Mouse (Mus musculus) stomach, embryonic 14.5 days (tissue): ENCODE measurements around the gene Prnd. TPM values are rescaled to one million over a fixed set of nuclear protein-coding genes. Genes with fewer than 3 reads are reported as not detected.
A peak's percentile ranks its signal among the peaks of the same experiment; 100 is the strongest.

ENCODE experiments used
- ATAC-seq: fragments of 200-750 bp; cut with Nextera tagmentation; 2 replicates; pipeline ENCODE4 v1.8.0; 2017; ENCODE audit warnings: low read depth, moderate TSS enrichment; ENCODE audit not compliant: insufficient number of reproducible peaks, insufficient read depth, low FRiP score
- H3K27ac ChIP-seq: fragments of 300-500 bp; sonication (generic); 2 replicates; pipeline ENCODE4 v1.5.1; 2014; ENCODE audit warnings: mild to moderate bottlenecking, low read length, moderate library complexity, mixed read lengths
- H3K27me3 ChIP-seq: fragments of 300-500 bp; sonication (generic); 2 replicates; pipeline ENCODE4 v1.6.1; 2014; ENCODE audit warnings: low read length, control low read depth, mixed read lengths; ENCODE audit not compliant: control insufficient read depth, insufficient read depth
- H3K36me3 ChIP-seq: fragments of 300-500 bp; sonication (generic); 2 replicates; pipeline ENCODE4 v1.6.1; 2014; ENCODE audit warnings: mild to moderate bottlenecking, control low read depth, low read length, moderate library complexity, mixed read lengths; ENCODE audit not compliant: control insufficient read depth, insufficient read depth
- H3K4me1 ChIP-seq: fragments of 300-500 bp; sonication (generic); 2 replicates; pipeline ENCODE4 v1.6.1; 2014; ENCODE audit warnings: low read length, control low read depth, mixed read lengths; ENCODE audit not compliant: control insufficient read depth, insufficient read depth
- H3K4me2 ChIP-seq: fragments of 300-500 bp; sonication (generic); replicated peaks from 2 replicates; pipeline ENCODE4 v1.6.1; 2014; ENCODE audit warnings: low read depth, low read length, control low read depth
- H3K4me3 ChIP-seq: fragments of 300-500 bp; sonication (generic); 2 replicates; pipeline ENCODE4 v1.5.1; 2014; ENCODE audit warnings: low read depth, low read length, control low read depth
- H3K9ac ChIP-seq: fragments of 300-500 bp; sonication (generic); replicated peaks from 2 replicates; pipeline ENCODE4 v1.6.1; 2014; ENCODE audit warnings: low read depth, mild to moderate bottlenecking, control low read depth, low read length, moderate library complexity, mixed read lengths
- H3K9me3 ChIP-seq: fragments of 300-500 bp; sonication (generic); 2 replicates; pipeline ENCODE4 v1.6.1; 2016; ENCODE audit warnings: low read depth, low read length, control low read depth; ENCODE audit not compliant: control insufficient read depth
- WGBS: fragments of 180-500 bp; shearing (Covaris S2); extraction: QIAGEN DNeasy Blood & Tissue Kit; methylation state at CpG from one replicate; pipeline ENCODE4 v1.1.7; 2014; 5-methylcytosine and 5-hydroxymethylcytosine counted together
- polyA plus RNA-seq: library from polyadenylated mRNA; unstranded; fragments of >200 nt; fragmentation: Nextera tagmentation; extraction: Ambion mirVana; gene quantifications from 2 replicates; pipeline ENCODE4 v1.2.1, GENCODE M21; 2014

Prnd gene
- polyA plus RNA-seq, 1 experiment from 2014 or later = 49.9 TPM

GRCm38 (mm10) chr2:131945765-131946164, 4.9 kb upstream of the Prnd start:
- 82% methylated on average over 6 of the region's 6 CpGs for WGBS
- Histone ChIP-seq H3K27ac (no peak overlapping the region), H3K9me3 (no peaks in the 10 kb centered on the region), H3K27me3 (no peaks in the 10 kb centered on the region), H3K4me3 (no peak overlapping the region), H3K4me1 (no peaks in the 10 kb centered on the region), H3K4me2 (no peak overlapping the region), H3K36me3 (no peaks in the 10 kb centered on the region), H3K9ac (no peak overlapping the region)
- no peak for ATAC-seq

DNA sequence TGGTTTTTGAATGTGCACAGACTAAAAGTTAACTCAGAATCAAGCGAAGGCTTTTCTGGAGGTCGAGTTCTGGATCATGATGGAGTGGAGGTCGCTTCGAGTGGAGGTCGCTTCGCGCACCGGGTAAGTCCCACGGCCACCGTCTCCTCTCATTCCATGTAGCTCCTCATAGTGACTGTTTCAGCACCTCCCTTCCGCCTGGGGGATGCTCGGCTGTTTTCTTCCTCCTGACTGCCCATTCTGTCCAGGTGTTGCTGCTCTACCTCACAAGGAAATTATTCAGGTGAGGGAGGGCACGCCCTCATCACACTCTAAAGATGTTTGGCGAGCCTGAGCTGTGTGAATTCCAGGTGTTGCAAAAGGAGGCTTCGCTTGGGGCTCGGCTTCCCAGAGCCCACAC, 4.3 kb upstream of the Prnd start:
- ATAC-seq = no peak
- H3K36me3 ChIP-seq = no peaks in the 10 kb centered on the region
- no peak overlapping the region for H3K9ac ChIP-seq
- no peaks in the 10 kb centered on the region for H3K27me3 ChIP-seq
- H3K9me3 ChIP-seq = no peaks in the 10 kb centered on the region
- no peak overlapping the region for H3K27ac ChIP-seq
- H3K4me1 ChIP-seq = no peaks in the 10 kb centered on the region
- H3K4me2 ChIP-seq = no peak overlapping the region
- H3K4me3 ChIP-seq = no peak overlapping the region
- WGBS = 82% methylated on average over 16 of the region's 16 CpGs

DNA sequence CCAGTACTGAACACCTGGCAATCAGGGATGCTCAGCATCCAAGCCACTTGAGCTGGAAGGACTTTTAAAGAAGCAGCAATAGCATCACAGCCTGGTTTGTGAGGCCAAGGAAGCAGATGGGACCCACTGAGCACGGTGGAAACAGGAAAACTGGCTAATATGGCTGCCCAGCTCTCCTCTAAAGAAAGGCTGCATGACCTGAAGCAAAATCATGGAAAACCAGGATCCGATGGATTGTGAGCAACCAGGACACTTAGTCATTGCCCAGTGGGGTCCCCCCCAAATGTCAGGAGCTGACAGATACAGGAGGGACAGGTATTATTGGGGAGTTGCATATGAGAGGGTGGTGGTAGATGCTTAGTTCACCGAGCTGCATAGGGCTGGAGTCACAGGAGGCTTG, 2.5 kb upstream of the Prnd start:
- Histone ChIP-seq H3K27ac (no peak overlapping the region), H3K9me3 (no peaks in the 10 kb centered on the region), H3K9ac (no peak overlapping the region), H3K36me3 (no peaks in the 10 kb centered on the region), H3K4me3 (no peak overlapping the region), H3K4me1 (no peaks in the 10 kb centered on the region), H3K27me3 (0 out of 2 replicates have a peak, but pooled peaks cover under 1% of the 10 kb centered on the region), H3K4me2 (no peak overlapping the region)
- WGBS = 84% methylated on average over 3 of the region's 3 CpGs
- ATAC-seq = no peak

- WGBS = 70% methylated on average over 11 of the region's 11 CpGs
- H3K27ac ChIP-seq = no peak overlapping the region
Measured at GRCm38 (mm10) chr2:131948916-131949639, 1.6 kb upstream of the Prnd start.

DNA sequence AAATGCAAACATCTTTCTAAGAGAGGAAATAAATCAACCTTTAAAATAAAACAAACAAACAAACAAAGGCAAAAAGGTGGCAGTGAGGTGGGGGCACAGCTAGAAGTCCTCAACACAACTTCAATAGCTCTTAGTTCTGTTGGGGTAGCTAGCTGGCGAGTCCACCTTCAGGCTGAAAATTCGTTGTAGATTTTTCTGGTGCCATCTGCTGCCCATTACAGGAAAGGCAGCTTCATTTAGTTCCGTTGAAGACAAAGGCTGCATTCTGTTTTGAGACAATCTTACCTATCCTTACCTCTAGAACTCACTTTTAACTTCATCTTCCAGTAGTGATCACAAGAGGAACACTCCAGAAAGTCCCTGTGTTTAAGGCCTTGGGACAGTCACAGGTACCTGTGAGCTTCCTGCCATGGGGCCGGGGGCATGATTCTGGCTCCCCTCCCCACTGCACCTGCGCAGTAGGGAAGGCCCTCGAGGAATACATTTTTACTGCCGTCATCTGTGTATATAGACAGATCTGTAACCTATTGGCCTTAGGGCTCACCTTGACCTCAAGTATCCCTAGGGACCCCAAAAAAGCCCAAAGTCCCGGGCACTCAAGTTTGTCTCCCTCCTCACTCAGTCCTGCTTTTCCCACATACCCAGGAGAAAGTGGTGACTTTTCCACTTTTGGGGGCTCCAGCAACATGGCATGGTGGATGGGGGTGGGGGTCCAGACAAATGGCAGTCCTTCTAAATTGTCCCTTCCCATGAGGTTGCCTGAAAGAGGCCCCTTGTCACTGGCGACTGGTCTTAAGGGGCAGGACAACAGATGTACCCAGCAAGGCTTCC, 679 bp upstream of the Prnd start:
- Histone ChIP-seq H3K4me3 (no peak overlapping the region), H3K36me3 (no peaks in the 10 kb centered on the region), H3K27me3 (peaks cover 5% of the 10 kb centered on the region; the same call in 1 of the 2 replicates), H3K4me2 (no peak overlapping the region), H3K9me3 (no peaks in the 10 kb centered on the region), H3K27ac (no peak overlapping the region), H3K4me1 (no peaks in the 10 kb centered on the region), H3K9ac (no peak overlapping the region)
- no peak for ATAC-seq
- WGBS = 38% methylated on average over 9 of the region's 9 CpGs

More at GRCm38 (mm10) chr2:131948916-131949639, 1.6 kb upstream of the Prnd start:
- Histone ChIP-seq H3K4me1 (no peaks in the 10 kb centered on the region), H3K4me2 (no peak overlapping the region), H3K36me3 (no peaks in the 10 kb centered on the region), H3K27me3 (peaks cover 5% of the 10 kb centered on the region; the same call in 1 of the 2 replicates), H3K4me3 (no peak overlapping the region), H3K9ac (no peak overlapping the region), H3K9me3 (no peaks in the 10 kb centered on the region)
- ATAC-seq = no peak

DNA sequence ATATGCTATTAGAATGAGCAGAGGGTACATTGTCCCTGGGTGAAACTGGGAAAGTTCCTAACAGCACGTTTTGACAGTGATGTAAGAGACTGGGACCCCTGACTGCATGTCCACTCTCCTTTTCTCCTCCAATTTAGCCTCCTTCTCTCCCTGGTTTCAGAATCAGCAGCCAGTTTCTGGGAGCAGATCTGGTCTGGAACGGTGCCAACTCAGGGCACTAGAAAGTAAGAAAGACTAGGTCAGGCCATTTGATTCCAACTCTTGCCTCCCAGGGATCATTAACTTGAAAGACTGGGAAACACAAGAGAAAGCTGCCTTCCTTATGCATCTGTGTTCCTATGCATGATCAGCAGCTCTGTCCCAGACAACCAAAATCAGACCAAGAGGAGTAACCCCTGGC, 1.8 kb downstream of the Prnd start:
- H3K27ac ChIP-seq = no peak overlapping the region
- H3K27me3 ChIP-seq = peaks cover 5% of the 10 kb centered on the region; the same call in 1 of the 2 replicates
- ATAC-seq = no peak
- no peaks in the 10 kb centered on the region for H3K36me3 ChIP-seq
- H3K9ac ChIP-seq = no peak overlapping the region
- H3K4me2 ChIP-seq = peak overlapping the region; percentile 10; the same call in 1 of the 2 replicates
- 53% methylated on average over 2 of the region's 2 CpGs for WGBS
- no peak overlapping the region for H3K4me3 ChIP-seq
- H3K9me3 ChIP-seq = no peaks in the 10 kb centered on the region
- no peaks in the 10 kb centered on the region for H3K4me1 ChIP-seq

DNA sequence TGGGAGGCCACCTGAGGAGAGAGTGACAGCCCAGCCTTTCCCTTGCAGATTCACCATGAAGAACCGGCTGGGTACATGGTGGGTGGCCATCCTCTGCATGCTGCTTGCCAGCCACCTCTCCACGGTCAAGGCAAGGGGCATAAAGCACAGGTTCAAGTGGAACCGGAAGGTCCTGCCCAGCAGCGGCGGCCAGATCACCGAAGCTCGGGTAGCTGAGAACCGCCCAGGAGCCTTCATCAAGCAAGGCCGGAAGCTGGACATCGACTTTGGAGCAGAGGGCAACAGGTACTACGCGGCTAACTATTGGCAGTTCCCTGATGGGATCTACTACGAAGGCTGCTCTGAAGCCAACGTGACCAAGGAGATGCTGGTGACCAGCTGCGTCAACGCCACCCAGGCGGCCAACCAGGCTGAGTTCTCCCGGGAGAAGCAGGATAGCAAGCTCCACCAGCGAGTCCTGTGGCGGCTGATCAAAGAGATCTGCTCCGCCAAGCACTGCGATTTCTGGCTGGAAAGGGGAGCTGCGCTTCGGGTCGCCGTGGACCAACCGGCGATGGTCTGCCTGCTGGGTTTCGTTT, 2.4 kb downstream of the Prnd start:
- Histone ChIP-seq H3K27me3 (peaks cover 5% of the 10 kb centered on the region; the same call in 1 of the 2 replicates), H3K27ac (no peak overlapping the region)
- WGBS = 12% methylated on average over 29 of the region's 29 CpGs

DNA sequence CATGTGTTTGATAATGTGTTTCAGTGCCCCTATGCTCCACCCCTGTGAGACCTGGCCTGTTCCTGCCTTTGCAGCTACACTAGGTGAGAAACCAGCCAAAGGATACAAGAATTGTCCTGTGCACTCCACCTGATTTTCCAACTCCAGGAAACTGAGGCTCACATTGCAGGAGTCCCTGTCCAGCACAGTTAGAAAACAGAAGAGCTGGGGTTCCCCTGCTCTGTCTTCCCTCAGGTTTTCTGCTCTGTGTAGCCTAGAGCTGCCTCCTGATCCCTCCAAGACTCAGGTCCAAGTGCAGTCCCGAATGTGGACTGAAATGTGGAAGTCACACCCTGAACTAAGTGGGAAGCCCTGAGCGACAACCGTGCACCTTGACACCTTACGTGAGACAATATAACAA, 3.0 kb downstream of the Prnd start:
- H3K36me3 ChIP-seq = no peaks in the 10 kb centered on the region
- H3K27ac ChIP-seq = no peak overlapping the region
- no peak for ATAC-seq
- no peaks in the 10 kb centered on the region for H3K4me1 ChIP-seq
- H3K9me3 ChIP-seq = no peaks in the 10 kb centered on the region
- 86% methylated on average over 4 of the region's 4 CpGs for WGBS
- H3K4me3 ChIP-seq = 0 out of 2 replicates have a peak overlapping the region, but pooled peaks have one; percentile 6
- peaks cover 5% of the 10 kb centered on the region; the same call in 1 of the 2 replicates for H3K27me3 ChIP-seq
- H3K4me2 ChIP-seq = peak overlapping the region; percentile 33
- H3K9ac ChIP-seq = no peak overlapping the region

More for the DNA sequence above, 2.4 kb downstream of the Prnd start:
- Histone ChIP-seq H3K9me3 (no peaks in the 10 kb centered on the region), H3K4me1 (no peaks in the 10 kb centered on the region), H3K4me2 (peak overlapping the region; percentile 33), H3K9ac (no peak overlapping the region), H3K36me3 (no peaks in the 10 kb centered on the region), H3K4me3 (0 out of 2 replicates have a peak overlapping the region, but pooled peaks have one; percentile 6)
- no peak; the same call in 1 of the 2 replicates for ATAC-seq
